Mouse (Mus musculus) fat pad, adult 2 months (tissue): Measurements from ENCODE around the gene Cypt14.
"Not testable (repeated sequence)": the region's sequence is repeated elsewhere in the genome, so short reads cannot be mapped to it uniquely, and the experiment has no call there.

ENCODE experiments used
- DNase-seq: peaks from one replicate; pipeline ENCODE4 v3.0.0-alpha.2; 2011; ENCODE audit warnings: low read depth, low spot score; ENCODE audit errors: extremely low read depth

The Cypt14 gene

DNA sequence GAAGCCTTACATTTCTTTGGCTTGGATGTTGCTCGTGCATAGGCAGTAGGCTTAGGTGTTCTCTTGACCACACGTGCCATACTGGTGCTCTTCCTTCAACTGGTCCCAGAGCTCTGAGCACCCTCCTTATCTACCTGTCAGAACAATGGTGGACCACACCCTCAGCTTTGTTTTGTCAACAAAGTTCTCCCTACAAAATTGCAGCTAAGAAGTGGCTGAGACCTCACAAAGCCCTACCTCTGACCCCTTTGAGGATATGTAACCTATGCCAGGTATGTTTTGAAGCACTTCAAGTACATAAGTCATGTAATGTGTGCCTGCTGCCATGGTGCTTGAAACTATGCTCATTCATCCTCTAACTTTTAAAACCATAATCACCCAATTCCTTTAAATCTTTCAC is at the start of gene Cypt14:
Gene Cypt14 (minus strand): TSS at position 101 of the 400 bp plus-strand sequence.
- DNase-seq: not testable (repeated sequence)
